Mouse (Mus musculus): ENCODE measurements around the gene Tmem219.

- TF ChIP-seq CTCF (IDR thresholded peaks at IDR 0.05; ENCODE audit: insufficient read depth, low read depth, low read length) (no peak), POLR2A (IDR thresholded peaks at IDR 0.05; ENCODE audit: insufficient read depth, low read depth, low read length) (no peak)
These were observed 75.6 kb downstream of the Tmem219 start, which contains the start of gene Doc2a for GRCm38 (mm10) chr7:126847116-126847420.
